Mouse (Mus musculus) myocyte (in vitro differentiated cells): ENCODE results near the gene Mab21l1.

ENCODE experiments used
- CEBPB ChIP-seq: IDR thresholded peaks from 2 replicates; pipeline ENCODE4 v1.6.1; 2011; ENCODE audit warnings: mild to moderate bottlenecking, moderate library complexity; ENCODE audit not compliant: poor library complexity, insufficient read depth, severe bottlenecking
- E2F4 ChIP-seq: IDR thresholded peaks from one replicate; pipeline ENCODE4 v1.6.1; 2011; ENCODE audit warnings: mild to moderate bottlenecking, control low read depth, moderate library complexity; ENCODE audit not compliant: insufficient read depth
- MYOG ChIP-seq, 3 experiments: IDR thresholded peaks; one replicate each; pipeline ENCODE4 v1.6.1; 2011; ENCODE audit warnings: control low read depth in 2 of 3, low read depth in 2 of 3, mild to moderate bottlenecking in 2 of 3; ENCODE audit not compliant: insufficient read length in 2 of 3, control insufficient read depth in 1 of 3, insufficient read depth in 1 of 3
- POLR2A ChIP-seq: IDR thresholded peaks from one replicate; pipeline ENCODE4 v1.6.1; 2011; ENCODE audit warnings: low read depth, mild to moderate bottlenecking, control low read depth, moderate library complexity; ENCODE audit not compliant: insufficient read length
- POLR2AphosphoS2 ChIP-seq: IDR thresholded peaks from one replicate; pipeline ENCODE4 v1.6.1; 2011; ENCODE audit warnings: low read depth, control low read depth; ENCODE audit not compliant: insufficient read length
- TCF12 ChIP-seq: IDR thresholded peaks from one replicate; pipeline ENCODE4 v1.6.1; 2011; ENCODE audit warnings: mild to moderate bottlenecking, control low read depth; ENCODE audit not compliant: poor library complexity, insufficient read depth, severe bottlenecking
- TCF3 ChIP-seq: IDR thresholded peaks from one replicate; pipeline ENCODE4 v1.6.1; 2011; ENCODE audit warnings: low read depth, control low read depth; ENCODE audit not compliant: insufficient read length

GRCm38 (mm10) chr3:55792251-55792650 is 9.9 kb downstream of the Mab21l1 start:
- TF ChIP-seq POLR2AphosphoS2, result no peak
- TF ChIP-seq POLR2A, result no peak
- no peak for TF ChIP-seq CEBPB
- TF ChIP-seq TCF3, result no peak
- no peak for TF ChIP-seq E2F4
- no peak for TF ChIP-seq MYOG (IDR thresholded peaks at IDR 0.05; ENCODE audit: control insufficient read depth in 1 of 3, insufficient read depth in 1 of 3, insufficient read length in 2 of 3, low read depth in 2 of 3)
- TF ChIP-seq TCF12, result no peak
